Mouse (Mus musculus): ENCODE data around the gene Pawr. TPM values are rescaled to one million over a fixed set of nuclear protein-coding genes. Genes with fewer than 3 reads are reported as not detected.

Gene Pawr
- total RNA-seq, 4 experiments from 2014 or later: 2.7 to 4.2 (median 2.9) TPM

Small RNAs within 50 kb of the gene (microRNA-seq; reads per million reads assigned to microRNA genes)
- gene Gm25591: 0 reads per million in 2 experiments

Other genes starting within 250 kb of the Pawr start
- gene Ppp1r12a, start 169.9 kb upstream of the Pawr start, total RNA-seq (2022): 100 to 1,000 TPM; 122 to 140 (median 133) TPM

Data from layer of hippocampus, adult 8-10 months (tissue).